ENCODE assay signal across 9 mouse cellular contexts in genomic region chr8:95137201-95137600, GRCm38 (mm10). TPM values are rescaled to one million over a fixed set of nuclear protein-coding genes. Genes with fewer than 3 reads are reported as not detected.
DNase-seq lines count a peak whose midpoint lies in the region; ATAC-seq and TF ChIP-seq lines count a peak whose summit lies in the region.
"Had no signal": no experiment of that assay in that cellular context is flagged by ENCODE, and none has a peak within 500 bp of the region (broad histone marks: within the 10 kb centered on the region; RNA-seq: fewer than 3 reads in every experiment).

No protein-coding gene starts in this region.

- H3K4me2 ChIP-seq in hindbrain, embryonic 11.5 days (replicated peaks; ENCODE audit: low read depth, low read length), result peak overlapping the region; percentile 50

- H3K36me3 ChIP-seq in heart, embryonic 10.5 days, result peaks cover 4% of the 10 kb centered on the region
- H3K36me3 ChIP-seq in ES-E14 (ENCODE audit: control insufficient read depth, insufficient read depth, low read length, poor library complexity, severe bottlenecking), result no peaks in the 10 kb centered on the region
- no peaks in the 10 kb centered on the region for H3K36me3 ChIP-seq in hindbrain, embryonic 11.5 days (ENCODE audit: control insufficient read depth, insufficient read depth, low read length)
- no peaks in the 10 kb centered on the region for H3K36me3 ChIP-seq in midbrain, embryonic 10.5 days

- peaks cover 46% of the 10 kb centered on the region for H3K4me1 ChIP-seq in heart, embryonic 10.5 days
- peaks cover 12 to 40% of the 10 kb centered on the region in 2 experiments for H3K4me1 ChIP-seq in ES-E14 (ENCODE audit: control insufficient read depth in 2 of 2, insufficient read depth in 2 of 2, low read length in 2 of 2, poor library complexity in 1 of 2)
- H3K4me1 ChIP-seq in hindbrain, embryonic 11.5 days (replicated peaks; ENCODE audit: control insufficient read depth, insufficient read depth, low read length), result peaks cover 10% of the 10 kb centered on the region
- peaks cover 34% of the 10 kb centered on the region for H3K4me1 ChIP-seq in midbrain, embryonic 10.5 days

- no peak for DNase-seq in heart, embryonic 10.5 days (ENCODE audit: low spot score)
- DNase-seq in heart, adult 8-10 months (ENCODE audit: low spot score), result no peak
- no peak for DNase-seq in ES-E14 (ENCODE audit: low read depth, low spot score)
- no peak for DNase-seq in hindbrain, embryonic 11.5 days (ENCODE audit: low spot score)
- DNase-seq in midbrain, embryonic 10.5 days (ENCODE audit: low spot score), result no peak
- no peak for DNase-seq in right cerebral cortex, postnatal 36 days (ENCODE audit: low spot score in 2 of 2)
- no peak for DNase-seq in cerebellum, adult 11 months
- DNase-seq in right cerebral cortex, postnatal 4 days, result no peak

- H3K9me3 ChIP-seq in heart, embryonic 10.5 days, result no peaks in the 10 kb centered on the region
- H3K9me3 ChIP-seq in ES-E14 (ENCODE audit: control insufficient read depth, insufficient read depth, low read depth, low read length), result no peaks in the 10 kb centered on the region
- no peaks in the 10 kb centered on the region for H3K9me3 ChIP-seq in hindbrain, embryonic 11.5 days (ENCODE audit: control insufficient read depth, low read length)
- H3K9me3 ChIP-seq in midbrain, embryonic 10.5 days (replicated peaks), result no peaks in the 10 kb centered on the region

- no peak for ATAC-seq in hindbrain, embryonic 11.5 days (ENCODE audit: low FRiP score)

- 0 out of 2 replicates have a peak overlapping the region, but pooled peaks have one; percentile 17 for H3K27ac ChIP-seq in heart, embryonic 10.5 days
- H3K27ac ChIP-seq in ES-E14 (ENCODE audit: insufficient read depth, low read depth, low read length, poor library complexity, severe bottlenecking), result no peak overlapping the region
- H3K27ac ChIP-seq in hindbrain, embryonic 11.5 days (ENCODE audit: low read depth, low read length), result no peak overlapping the region
- no peak overlapping the region for H3K27ac ChIP-seq in midbrain, embryonic 10.5 days (replicated peaks)

- 20% methylated on average over 12 of the region's 12 CpGs for WGBS in heart, embryonic 10.5 days
- WGBS in hindbrain, embryonic 11.5 days, result 15% methylated on average over 12 of the region's 12 CpGs
- 19% methylated on average over 12 of the region's 12 CpGs for WGBS in midbrain, embryonic 10.5 days

- H3K27me3 ChIP-seq in heart, embryonic 10.5 days (ENCODE audit: insufficient read depth, poor library complexity, severe bottlenecking), result peaks cover 36% of the 10 kb centered on the region
- H3K27me3 ChIP-seq in hindbrain, embryonic 11.5 days (ENCODE audit: control insufficient read depth, insufficient read depth, low read length), result peaks cover 18% of the 10 kb centered on the region
- H3K27me3 ChIP-seq in midbrain, embryonic 10.5 days (ENCODE audit: low read depth, poor library complexity, severe bottlenecking), result peaks cover 64% of the 10 kb centered on the region
- H3K27me3 ChIP-seq: CH12.LX had no signal

- peak overlapping the region; percentile 58 for H3K4me3 ChIP-seq in heart, embryonic 10.5 days
- peak overlapping the region; percentile 22 to 29 for H3K4me3 ChIP-seq in ES-E14 (ENCODE audit: insufficient read depth in 1 of 2, low read depth in 1 of 2, low read length in 2 of 2, poor library complexity in 1 of 2, severe bottlenecking in 1 of 2)
- H3K4me3 ChIP-seq in hindbrain, embryonic 11.5 days (ENCODE audit: low read depth, low read length), result peak overlapping the region; percentile 18
- peak overlapping the region; percentile 49 for H3K4me3 ChIP-seq in midbrain, embryonic 10.5 days

- peak overlapping the region; percentile 39; the same call in 1 of the 2 replicates for H3K9ac ChIP-seq in ES-E14 (ENCODE audit: insufficient read depth, low read depth, low read length, poor library complexity, severe bottlenecking)
- no peak overlapping the region for H3K9ac ChIP-seq in hindbrain, embryonic 11.5 days (ENCODE audit: low read depth, low read length)

- in situ Hi-C loops in ES-E14 (cut with MboI; ENCODE audit: low sequenced_read_pairs in 2 of 2, unreplicated experiment in 2 of 2), result no loop called here

TF ChIP-seq in ES-E14, 5 proteins besides CTCF, POLR2A, EP300 and RAD21:
- TF ChIP-seq CHD2 (IDR thresholded peaks at IDR 0.05; ENCODE audit: low read depth, low read length) (no peak), ZC3H11A (IDR thresholded peaks at IDR 0.05; ENCODE audit: borderline replicate concordance, low read depth, low read length) (no peak), ZNF384 (IDR thresholded peaks at IDR 0.05; ENCODE audit: low read depth, low read length) (no peak), HCFC1 (IDR thresholded peaks at IDR 0.05; ENCODE audit: borderline replicate concordance, insufficient read depth, low read length) (no peak), MAFK (IDR thresholded peaks at IDR 0.05; ENCODE audit: insufficient read depth, low read depth, low read length) (no peak)

RNA-seq across cellular contexts. Expression of gene Katnb1, which starts 56.2 kb away (rescaled TPM):
- 25.8 and 29.8 TPM in 2 replicates for polyA plus RNA-seq in heart, embryonic 10.5 days (2016; fragmentation: Nextera tagmentation; extraction: Ambion mirVana)
- total RNA-seq in heart, adult 8-10 months (2022), result 1 to 10 TPM; 5.4 to 7.2 (median 7.1) TPM
- total RNA-seq in ES-E14 (2012; rRNA removed), result 23.5 and 31.2 TPM in 2 replicates
- polyA plus RNA-seq in hindbrain, embryonic 11.5 days (2014; fragmentation: Nextera tagmentation; extraction: Ambion mirVana), result 24.8 and 30.0 TPM in 2 replicates
- polyA plus RNA-seq in midbrain, embryonic 10.5 days (2016; fragmentation: Nextera tagmentation; extraction: Ambion mirVana), result 32.0 and 34.2 TPM in 2 replicates
